Mouse (Mus musculus) naive thymus-derived CD4-positive, alpha-beta T cell, adult 2 months (primary cell): Measurements from ENCODE around the gene Gm29289.
"Not testable (repeated sequence)": the region's sequence is repeated elsewhere in the genome, so short reads cannot be mapped to it uniquely, and the experiment has no call there.

Source experiments
- DNase-seq: peaks from one replicate; pipeline ENCODE4 v3.0.0-alpha.2; 2011; ENCODE audit warnings: low read depth

The Gm29289 gene

DNA sequence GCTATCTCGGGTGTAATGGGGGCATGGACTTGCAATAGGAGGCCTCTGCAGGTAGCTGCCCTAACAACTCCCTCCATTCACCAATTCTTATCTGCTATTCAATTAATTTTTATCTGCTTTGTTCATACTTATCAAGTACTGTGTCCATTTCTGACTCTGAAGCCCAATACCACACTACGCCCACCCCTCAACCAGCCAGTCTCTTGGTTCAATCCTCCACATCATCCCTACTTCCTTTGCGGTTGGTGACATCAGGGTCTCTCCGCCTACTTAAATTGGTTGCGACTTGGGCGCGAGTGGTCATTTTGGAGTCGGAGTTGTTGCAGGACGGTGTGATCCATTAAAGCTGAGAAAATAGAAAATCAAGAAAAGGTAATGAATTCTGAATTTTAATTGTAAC lies at the start of gene Gm29289:
Gene Gm29289 (plus strand): TSS at position 301 of the 400 bp plus-strand sequence.
- DNase-seq = not testable (repeated sequence)

- DNase-seq = not testable (repeated sequence)
Measured at GRCm38 (mm10) chrY:2900689-2901088, 31.7 kb upstream of the Gm29289 start, which contains the start of gene Gm10352. Gene Gm10352 (plus strand): TSS chrY:2900989.
